Mouse (Mus musculus) hindbrain, postnatal 0 days (tissue): Measurements from ENCODE around the gene Efna4. TPM values are rescaled to one million over a fixed set of nuclear protein-coding genes. Genes with fewer than 3 reads are reported as not detected.

ENCODE experiments used
- ATAC-seq: fragments of 200-750 bp; cut with Nextera tagmentation; 2 replicates; pipeline ENCODE4 v1.8.0; 2017; ENCODE audit warnings: mild to moderate bottlenecking, moderate TSS enrichment, moderate library complexity
- DNase-seq: peaks from one replicate; pipeline ENCODE4 v3.0.0-alpha.2; 2015; ENCODE audit warnings: low spot score
- H3K27ac ChIP-seq: fragments of 300-500 bp; sonication (generic); 2 replicates; pipeline ENCODE4 v1.5.1; 2014; ENCODE audit warnings: mild to moderate bottlenecking
- H3K27me3 ChIP-seq: fragments of 300-500 bp; sonication (generic); 2 replicates; pipeline ENCODE4 v1.6.1; 2014; ENCODE audit warnings: low read length, mixed read lengths; ENCODE audit not compliant: insufficient read depth
- H3K36me3 ChIP-seq: fragments of 300-500 bp; sonication (generic); 2 replicates; pipeline ENCODE4 v1.6.1; 2014; ENCODE audit warnings: low read length, mixed read lengths; ENCODE audit not compliant: insufficient read depth
- H3K4me1 ChIP-seq: fragments of 300-500 bp; sonication (generic); 2 replicates; pipeline ENCODE4 v1.6.1; 2014; ENCODE audit warnings: antibody characterized with exemption, low read length, mixed read lengths; ENCODE audit not compliant: insufficient read depth
- H3K4me2 ChIP-seq: fragments of 300-500 bp; sonication (generic); 2 replicates; pipeline ENCODE4 v1.6.1; 2014; ENCODE audit warnings: low read depth, mild to moderate bottlenecking, low read length, moderate library complexity, mixed read lengths
- H3K4me3 ChIP-seq: fragments of 300-500 bp; sonication (generic); 2 replicates; pipeline ENCODE4 v1.5.1; 2014; ENCODE audit warnings: low read length
- H3K9ac ChIP-seq: fragments of 300-500 bp; sonication (generic); replicated peaks from 2 replicates; pipeline ENCODE4 v1.6.1; 2014; ENCODE audit warnings: mild to moderate bottlenecking, low read length, moderate library complexity, mixed read lengths
- H3K9me3 ChIP-seq: fragments of 300-500 bp; sonication (generic); 2 replicates; pipeline ENCODE4 v1.6.1; 2016; ENCODE audit warnings: low read length, mixed read lengths
- CTCF ChIP-seq: IDR thresholded peaks from 2 replicates; pipeline ENCODE4 v1.5.1; 2016; ENCODE audit warnings: antibody characterized with exemption, control low read depth, low read depth
- WGBS: fragments of 180-500 bp; shearing (Covaris S2); extraction: QIAGEN DNeasy Blood & Tissue Kit; methylation state at CpG from one replicate; pipeline ENCODE4 v1.1.7; 2014; 5-methylcytosine and 5-hydroxymethylcytosine counted together
- polyA plus RNA-seq: library from polyadenylated mRNA; unstranded; fragments of >200 nt; fragmentation: Nextera tagmentation; extraction: Ambion mirVana; gene quantifications from 2 replicates; pipeline ENCODE4 v1.2.1, GENCODE M21; 2015
- total RNA-seq: library from RNA; depleted of rRNA; stranded (reverse); fragments of >200 nt; gene quantifications from 2 replicates; pipeline ENCODE4 v1.2.3, GENCODE M21; 2014

The Efna4 gene
- total and polyA plus RNA-seq, 2 experiments from 2014 or later: 3.5 to 7.6 TPM

DNA sequence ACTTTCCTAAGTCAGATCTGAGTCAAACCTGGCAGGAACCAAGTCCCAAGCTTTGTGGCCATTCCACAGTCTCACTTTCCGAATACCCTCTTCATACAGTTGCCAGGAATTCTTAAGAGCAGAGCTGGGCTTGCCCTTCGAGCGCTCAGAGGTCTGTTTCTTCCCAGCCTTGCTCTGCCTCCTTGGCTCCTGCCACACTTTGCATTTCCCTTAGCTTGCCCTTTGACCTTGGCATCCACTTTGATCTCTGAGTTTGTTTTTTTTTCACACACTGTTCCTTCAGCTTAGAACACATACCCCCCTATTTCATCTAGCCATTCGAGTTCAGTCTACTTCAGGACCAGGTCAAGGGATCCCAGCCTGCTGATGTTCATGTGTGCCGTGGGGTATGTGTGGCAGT is 13.4 kb upstream of the Efna4 start:
- no peak overlapping the region for H3K9ac ChIP-seq
- DNase-seq (no peak), ATAC-seq (no peak)
- 74% methylated on average over 5 of the region's 5 CpGs for WGBS
- no peak overlapping the region for H3K27ac ChIP-seq
- no peaks in the 10 kb centered on the region for H3K9me3 ChIP-seq
- TF ChIP-seq CTCF: no peak
- H3K4me3 ChIP-seq: no peak overlapping the region
- no peak overlapping the region for H3K4me2 ChIP-seq
- H3K36me3 ChIP-seq: no peaks in the 10 kb centered on the region
- H3K27me3 ChIP-seq: no peaks in the 10 kb centered on the region
- 0 out of 2 replicates have a peak, but pooled peaks cover 7% of the 10 kb centered on the region for H3K4me1 ChIP-seq

DNA sequence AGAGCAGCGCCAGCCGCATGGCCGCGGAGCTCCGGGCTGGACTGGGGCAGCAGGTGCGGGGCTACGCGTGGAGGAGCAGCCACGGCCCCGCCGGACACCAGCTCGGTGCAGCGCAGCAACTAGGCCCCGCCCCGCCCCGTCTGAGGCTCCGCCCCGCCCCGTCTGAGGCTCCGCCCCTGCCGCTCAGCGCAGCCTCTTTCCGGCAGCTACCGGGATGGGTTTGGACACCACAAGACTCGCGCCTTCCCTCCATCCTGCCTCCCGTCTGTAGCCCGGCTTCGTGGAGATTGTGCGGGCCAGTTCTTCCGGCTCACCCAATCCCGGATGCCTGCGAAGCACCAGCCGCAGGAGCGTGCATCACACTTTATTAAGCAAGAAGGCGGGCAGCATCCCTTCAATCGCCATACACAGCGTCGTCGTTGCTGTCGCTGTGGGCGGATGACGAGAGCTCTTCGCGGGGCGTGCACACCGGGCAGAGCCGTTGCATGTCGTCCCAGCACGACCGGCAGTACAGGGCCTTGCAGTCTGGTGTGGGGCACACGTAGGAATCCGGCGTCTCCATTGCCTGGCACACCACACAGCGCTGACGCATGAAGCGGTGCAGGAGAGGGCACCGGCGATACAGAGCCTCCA is 12.2 kb upstream of the Efna4 start, which contains the start of gene Adam15:
Adam15 (minus strand) TSS at position 128 of the 633 bp plus-strand sequence.
- H3K9me3 ChIP-seq: no peaks in the 10 kb centered on the region
- peak within 1 kb of the TSS; percentile 96 for H3K4me2 ChIP-seq
- H3K27me3 ChIP-seq: no peaks in the 10 kb centered on the region
- H3K9ac ChIP-seq: peak within 1 kb of the TSS; percentile 74
- ATAC-seq (peak; percentile 93), DNase-seq (peak; percentile 92)
- 0 out of 2 replicates have a peak, but pooled peaks cover 4% of the 10 kb centered on the region for H3K36me3 ChIP-seq
- peak within 1 kb of the TSS; percentile 69 for H3K4me3 ChIP-seq
- 1% methylated on average over 59 of the region's 59 CpGs for WGBS
- TF ChIP-seq CTCF: no peak
- H3K27ac ChIP-seq: peak within 1 kb of the TSS; percentile 86
- H3K4me1 ChIP-seq: 0 out of 2 replicates have a peak, but pooled peaks cover 7% of the 10 kb centered on the region

DNA sequence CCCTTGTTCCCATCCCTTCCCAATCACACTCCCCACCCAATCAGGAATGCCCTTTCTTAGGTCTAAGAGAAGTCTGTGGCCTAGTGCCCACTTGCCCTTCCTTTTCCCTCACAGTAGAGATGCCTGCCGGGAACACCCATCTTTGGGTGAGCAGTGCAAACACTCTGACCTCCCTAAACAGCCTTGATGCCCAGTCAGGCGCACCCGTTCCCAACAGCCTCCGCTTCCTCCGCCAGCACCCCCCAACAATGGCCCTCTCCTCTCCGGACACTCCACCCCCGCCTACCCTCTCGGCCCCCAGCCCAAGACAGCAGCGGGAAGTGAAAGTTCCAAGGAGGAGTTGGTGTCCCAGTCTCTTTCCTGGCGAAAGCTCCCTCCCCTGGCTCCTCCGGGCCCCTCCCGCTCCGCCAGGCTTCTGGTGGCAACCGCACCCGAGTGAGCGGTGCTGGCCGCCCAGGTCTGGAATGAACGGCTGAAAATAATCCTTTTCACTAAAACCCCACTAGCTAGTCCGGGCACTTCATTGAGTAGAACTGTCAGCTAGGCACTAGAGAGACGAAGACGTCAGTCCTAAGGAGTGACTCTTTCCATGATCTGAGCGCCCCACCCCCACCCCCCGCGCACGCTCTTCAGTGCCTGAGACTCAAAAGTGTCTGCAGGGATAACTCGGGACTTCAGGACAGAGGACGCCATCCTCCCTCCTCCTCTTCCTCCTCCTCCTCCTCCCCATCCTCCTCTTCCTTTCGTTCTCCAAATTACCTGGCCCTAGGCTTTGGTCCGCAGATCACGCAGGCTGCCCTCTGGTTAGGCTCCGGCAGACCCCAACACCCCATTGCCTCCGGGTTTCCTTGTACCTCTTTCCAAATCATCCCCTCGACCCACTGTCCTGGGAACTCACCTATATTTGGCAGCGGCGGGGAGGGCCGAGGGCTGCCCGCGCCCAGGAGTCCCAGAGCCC is 11.4 kb upstream of the Efna4 start:
- WGBS: under 1% methylated on average over 38 of the region's 38 CpGs

DNA sequence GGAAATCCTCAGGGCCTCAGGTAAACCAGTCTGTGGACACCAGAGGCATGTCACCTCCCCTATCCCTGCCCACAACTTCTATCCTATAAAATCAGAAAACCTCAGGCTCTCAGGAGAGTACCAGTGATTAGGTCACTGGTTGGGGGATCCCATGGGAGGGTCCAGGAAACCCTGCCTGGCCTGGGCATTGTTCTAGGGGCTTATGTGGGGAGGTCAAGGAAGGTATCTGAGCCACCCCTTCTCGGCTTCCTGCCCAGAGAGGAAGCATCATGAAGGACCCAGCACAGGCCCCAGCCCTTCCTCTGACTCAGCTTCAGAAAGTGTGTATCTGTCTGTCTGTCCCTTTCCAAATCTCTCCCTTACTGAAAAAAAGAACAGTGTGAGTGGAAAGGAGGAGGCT is 10.1 kb upstream of the Efna4 start:
- Histone ChIP-seq H3K4me3 (no peak overlapping the region), H3K9ac (no peak overlapping the region), H3K27ac (no peak overlapping the region), H3K4me2 (no peak overlapping the region), H3K36me3 (peaks cover 4% of the 10 kb centered on the region; the same call in 1 of the 2 replicates), H3K4me1 (0 out of 2 replicates have a peak, but pooled peaks cover 7% of the 10 kb centered on the region), H3K9me3 (no peaks in the 10 kb centered on the region), H3K27me3 (no peaks in the 10 kb centered on the region)
- TF ChIP-seq CTCF: no peak
- DNase-seq: no peak
- no peak for ATAC-seq
- 81% methylated on average over 1 of the region's 1 CpGs for WGBS

More for the DNA sequence above, 11.4 kb upstream of the Efna4 start:
- Histone ChIP-seq H3K27ac (peak overlapping the region; percentile 86), H3K4me2 (peak overlapping the region; percentile 96), H3K27me3 (no peaks in the 10 kb centered on the region), H3K4me1 (0 out of 2 replicates have a peak, but pooled peaks cover 7% of the 10 kb centered on the region), H3K4me3 (peak overlapping the region; percentile 69), H3K36me3 (0 out of 2 replicates have a peak, but pooled peaks cover 4% of the 10 kb centered on the region), H3K9ac (peak overlapping the region; percentile 74), H3K9me3 (no peaks in the 10 kb centered on the region)
- TF ChIP-seq CTCF: no peak
- DNase-seq (peak; percentile 36), ATAC-seq (peak; percentile 45)

DNA sequence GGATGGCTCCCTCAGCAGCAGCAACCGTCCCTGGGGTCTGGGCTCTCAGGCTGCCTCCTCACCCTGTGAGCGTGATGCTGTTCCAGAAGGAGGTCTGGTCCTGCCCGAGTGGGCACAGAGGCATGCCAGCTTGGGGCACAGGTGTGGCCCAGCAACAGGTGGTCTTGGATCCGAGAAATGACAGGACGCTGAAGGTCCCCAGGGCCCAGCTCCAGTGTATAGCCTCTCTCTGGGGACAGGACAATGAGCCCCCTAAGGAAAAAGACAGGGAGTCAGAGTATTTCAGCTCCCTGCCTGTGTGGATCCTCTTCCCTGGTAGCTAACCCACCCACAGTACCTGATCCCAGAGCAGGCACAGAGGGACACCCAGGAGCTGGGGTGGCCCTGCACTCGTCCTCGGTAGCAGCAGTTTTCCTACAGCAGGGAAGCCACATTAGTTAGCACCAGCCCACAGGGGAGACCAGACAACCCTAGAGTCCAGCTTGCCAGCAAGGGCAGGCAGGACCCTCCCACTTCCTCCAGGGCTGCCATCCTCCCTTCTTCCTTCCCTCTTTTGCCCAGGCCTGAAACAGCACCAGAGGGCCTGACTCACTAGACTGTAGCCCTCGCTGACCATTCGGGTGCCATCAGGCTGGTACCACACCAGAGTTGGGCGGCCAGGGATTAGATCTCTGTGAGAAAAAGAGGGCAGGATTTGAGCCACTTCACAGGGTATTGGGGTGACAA is 9.2 kb upstream of the Efna4 start:
- H3K9ac ChIP-seq: no peak overlapping the region
- 0 out of 2 replicates have a peak, but pooled peaks cover 7% of the 10 kb centered on the region for H3K4me1 ChIP-seq
- no peak for TF ChIP-seq CTCF
- H3K4me3 ChIP-seq: no peak overlapping the region
- H3K4me2 ChIP-seq: no peak overlapping the region
- H3K9me3 ChIP-seq: no peaks in the 10 kb centered on the region
- DNase-seq (no peak), ATAC-seq (no peak)
- no peaks in the 10 kb centered on the region for H3K27me3 ChIP-seq
- 82% methylated on average over 10 of the region's 10 CpGs for WGBS
- H3K36me3 ChIP-seq: peaks cover 4% of the 10 kb centered on the region; the same call in 1 of the 2 replicates
- no peak overlapping the region for H3K27ac ChIP-seq

DNA sequence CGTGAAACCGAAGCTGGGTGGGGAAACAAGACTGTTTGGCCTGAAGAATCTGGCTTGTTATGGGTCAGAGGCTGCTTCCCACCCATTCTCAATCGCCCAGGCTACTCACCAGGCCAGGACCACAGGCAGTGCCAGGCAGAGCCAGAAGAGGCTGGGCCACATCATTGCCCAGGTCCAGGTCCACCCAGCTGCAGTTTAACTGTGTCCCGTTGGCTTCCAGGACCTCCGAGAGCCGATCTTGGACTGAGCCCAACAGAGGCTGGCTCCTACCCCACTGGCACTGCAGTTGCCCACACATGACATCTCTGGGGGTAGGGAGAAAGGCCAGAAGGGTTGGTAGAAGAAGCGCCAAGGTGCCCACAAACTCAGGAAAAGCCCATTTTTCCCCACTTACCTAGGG is 5.5 kb upstream of the Efna4 start:
- Histone ChIP-seq H3K27me3 (no peaks in the 10 kb centered on the region), H3K4me1 (0 out of 2 replicates have a peak, but pooled peaks cover 5% of the 10 kb centered on the region), H3K9me3 (no peaks in the 10 kb centered on the region), H3K9ac (no peak overlapping the region), H3K4me3 (no peak overlapping the region), H3K27ac (no peak overlapping the region), H3K36me3 (peaks cover 4% of the 10 kb centered on the region; the same call in 1 of the 2 replicates), H3K4me2 (no peak overlapping the region)
- ATAC-seq (no peak), DNase-seq (no peak)
- no peak for TF ChIP-seq CTCF
- 69% methylated on average over 7 of the region's 7 CpGs for WGBS
